Mouse (Mus musculus): ENCODE measurements around the gene D430042O09Rik.
A peak's percentile ranks its signal among the peaks of the same experiment; 100 is the strongest.

- no peak for TF ChIP-seq POLR2A (IDR thresholded peaks at IDR 0.05; ENCODE audit: extremely low read depth, insufficient read depth, low read length)
- TF ChIP-seq CTCF (IDR thresholded peaks at IDR 0.05; ENCODE audit: extremely low read depth, insufficient read depth, low read length), result peak; percentile 64
Measured at GRCm38 (mm10) chr7:125674916-125675315, 32.8 kb upstream of the D430042O09Rik start.

Measured in cortical plate, adult 2 months (tissue).